Mouse (Mus musculus): ENCODE measurements around the gene Dcaf12. TPM values are rescaled to one million over a fixed set of nuclear protein-coding genes. Genes with fewer than 3 reads are reported as not detected.

The Dcaf12 gene
- 78.2 and 78.3 TPM in 2 replicates for polyA plus RNA-seq (2015; fragmentation: Nextera tagmentation; extraction: Ambion mirVana)

DNA sequence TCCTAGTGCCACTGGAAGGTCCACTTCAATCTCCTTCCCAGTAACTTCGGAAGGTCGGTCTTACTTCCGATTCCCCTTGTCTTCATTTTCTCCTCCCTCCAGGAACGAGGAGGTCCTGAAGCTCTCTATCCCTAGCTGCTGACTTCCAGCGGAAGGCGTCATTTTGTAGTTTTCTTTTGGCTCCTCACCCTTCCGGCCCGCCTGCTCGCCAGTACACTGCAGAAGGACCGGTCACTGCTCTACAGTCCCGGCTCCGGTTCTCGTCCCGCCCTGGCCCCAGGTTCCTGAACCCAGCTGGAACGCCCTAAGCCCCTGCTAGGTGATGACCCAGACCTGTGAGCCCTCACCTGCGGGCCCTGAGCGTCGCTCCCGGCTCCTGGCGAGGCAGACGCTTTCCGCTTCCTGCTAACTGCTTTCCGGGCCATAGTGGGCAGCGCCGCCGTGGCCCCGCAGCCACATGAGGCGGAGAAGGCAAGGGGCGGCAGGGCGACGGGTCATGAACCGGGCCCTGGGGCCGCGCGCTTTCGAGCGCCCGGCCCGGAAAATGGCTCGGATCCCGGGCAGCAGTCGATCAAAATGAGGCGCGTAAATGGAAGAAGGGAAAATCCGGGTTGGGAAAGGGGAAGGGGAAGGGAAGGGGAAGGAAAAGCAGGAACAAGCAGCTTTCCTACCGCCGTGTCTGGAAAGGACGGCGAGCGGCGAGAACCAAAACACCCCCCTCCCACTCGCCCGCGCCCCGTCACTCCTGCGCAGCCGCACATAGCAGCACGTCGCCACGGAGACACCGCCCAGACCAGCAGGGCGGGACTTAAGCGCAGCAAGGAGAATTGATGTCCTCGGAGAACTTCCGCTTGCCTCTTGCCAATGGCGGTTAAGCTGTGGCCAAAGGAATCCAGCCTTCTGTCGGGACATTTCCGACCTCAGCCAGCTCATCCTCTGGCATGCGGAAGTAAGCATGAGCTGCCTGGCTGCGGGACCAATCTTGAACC, at the start of gene Dcaf12:
Gene Dcaf12 (minus strand): TSS at position 749 of the 989 bp plus-strand sequence.
- Histone ChIP-seq H3K4me2 (peak within 1 kb of the TSS; percentile 97), H3K27ac (replicated peaks) (peak within 1 kb of the TSS; percentile 94), H3K27me3 (no peaks in the 10 kb centered on the region), H3K9me3 (no peaks in the 10 kb centered on the region), H3K36me3 (peaks cover 26% of the 10 kb centered on the region), H3K4me3 (peak within 1 kb of the TSS; percentile 85), H3K9ac (peak within 1 kb of the TSS; percentile 95), H3K4me1 (replicated peaks) (peaks cover 36% of the 10 kb centered on the region)
- WGBS = under 1% methylated on average over 70 of the region's 70 CpGs
- ATAC-seq (ENCODE audit: low read depth) = peak; percentile 97

GRCm38 (mm10) chr4:41361059-41361458, 46.4 kb upstream of the Dcaf12 start:
- Histone ChIP-seq H3K27me3 (no peaks in the 10 kb centered on the region), H3K9me3 (no peaks in the 10 kb centered on the region), H3K9ac (no peak overlapping the region), H3K4me2 (no peak overlapping the region), H3K4me1 (replicated peaks) (0 out of 2 replicates have a peak, but pooled peaks cover 10% of the 10 kb centered on the region), H3K27ac (replicated peaks) (no peak overlapping the region), H3K4me3 (no peak overlapping the region), H3K36me3 (peaks cover 11% of the 10 kb centered on the region)
- ATAC-seq (ENCODE audit: low read depth) = no peak
- 89% methylated on average over 3 of the region's 3 CpGs for WGBS

GRCm38 (mm10) chr4:41359358-41359757, 44.7 kb upstream of the Dcaf12 start:
- 93% methylated on average over 7 of the region's 7 CpGs for WGBS
- Histone ChIP-seq H3K9me3 (no peaks in the 10 kb centered on the region), H3K27me3 (no peaks in the 10 kb centered on the region), H3K27ac (replicated peaks) (no peak overlapping the region), H3K4me2 (no peak overlapping the region), H3K9ac (no peak overlapping the region), H3K4me1 (replicated peaks) (0 out of 2 replicates have a peak, but pooled peaks cover 10% of the 10 kb centered on the region), H3K4me3 (no peak overlapping the region), H3K36me3 (peaks cover 19% of the 10 kb centered on the region)
- ATAC-seq (ENCODE audit: low read depth) = no peak

DNA sequence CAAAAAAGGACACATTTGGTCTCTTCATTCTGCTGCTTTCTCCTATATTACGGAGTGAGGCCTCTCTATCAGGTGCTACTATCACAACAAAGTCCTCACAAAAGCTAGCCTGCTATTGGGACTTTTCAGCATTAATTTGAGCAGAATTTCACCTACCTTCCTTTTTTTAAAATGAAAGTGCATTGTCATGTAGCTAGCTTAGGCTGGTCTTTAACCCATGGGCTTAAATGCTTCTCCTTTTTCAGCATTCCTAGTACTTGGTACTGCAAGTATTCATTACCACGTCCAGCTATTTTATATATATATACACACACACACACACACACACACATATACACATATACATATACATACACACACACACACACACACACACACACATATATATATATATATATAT, 44.0 kb upstream of the Dcaf12 start:
- Histone ChIP-seq H3K4me3 (no peak overlapping the region), H3K27ac (replicated peaks) (no peak overlapping the region), H3K9ac (no peak overlapping the region), H3K4me2 (no peak overlapping the region), H3K4me1 (replicated peaks) (0 out of 2 replicates have a peak, but pooled peaks cover 10% of the 10 kb centered on the region), H3K27me3 (no peaks in the 10 kb centered on the region), H3K36me3 (peaks cover 19% of the 10 kb centered on the region), H3K9me3 (no peaks in the 10 kb centered on the region)
- no peak for ATAC-seq (ENCODE audit: low read depth)
- WGBS = 97% methylated on average over 2 of the region's 2 CpGs

GRCm38 (mm10) chr4:41357154-41357553, 42.5 kb upstream of the Dcaf12 start:
- H3K9ac ChIP-seq = no peak overlapping the region
- H3K36me3 ChIP-seq = peaks cover 30% of the 10 kb centered on the region
- H3K27ac ChIP-seq (replicated peaks) = no peak overlapping the region
- WGBS = 60% methylated on average over 2 of the region's 2 CpGs
- ATAC-seq (ENCODE audit: low read depth) = no peak
- H3K4me3 ChIP-seq = no peak overlapping the region
- H3K4me2 ChIP-seq = no peak overlapping the region
- H3K9me3 ChIP-seq = no peaks in the 10 kb centered on the region
- H3K27me3 ChIP-seq = no peaks in the 10 kb centered on the region
- H3K4me1 ChIP-seq (replicated peaks) = 0 out of 2 replicates have a peak, but pooled peaks cover 10% of the 10 kb centered on the region

DNA sequence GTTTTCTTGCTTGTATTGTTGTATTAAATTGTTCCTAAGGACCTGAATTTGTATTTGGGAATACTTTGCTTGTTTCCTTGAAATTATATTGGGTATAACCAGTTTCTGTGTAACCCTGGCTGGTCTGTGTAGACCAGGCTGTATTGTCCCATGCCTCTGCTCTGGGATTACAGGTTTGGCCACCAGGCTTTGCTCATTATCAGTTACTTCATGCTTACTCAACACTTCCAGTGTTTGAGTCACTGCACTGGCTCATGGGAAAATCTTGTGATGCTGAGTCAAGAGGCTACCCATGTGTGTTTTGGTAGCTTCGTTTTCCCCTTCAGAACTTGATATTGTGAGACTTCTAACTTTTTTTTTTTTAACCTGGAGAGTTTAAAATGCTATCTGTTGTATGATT, 38.6 kb upstream of the Dcaf12 start:
- H3K9me3 ChIP-seq = no peaks in the 10 kb centered on the region
- no peak overlapping the region for H3K4me2 ChIP-seq
- no peak overlapping the region for H3K4me3 ChIP-seq
- ATAC-seq (ENCODE audit: low read depth) = no peak
- peaks cover 23% of the 10 kb centered on the region for H3K36me3 ChIP-seq
- H3K4me1 ChIP-seq (replicated peaks) = peaks cover 22% of the 10 kb centered on the region
- no peak overlapping the region for H3K9ac ChIP-seq
- no peak overlapping the region for H3K27ac ChIP-seq (replicated peaks)
- H3K27me3 ChIP-seq = no peaks in the 10 kb centered on the region
- WGBS = 97% methylated on average over 1 of the region's 1 CpGs

GRCm38 (mm10) chr4:41352758-41353157, 38.1 kb upstream of the Dcaf12 start:
- no peak for ATAC-seq (ENCODE audit: low read depth)
- Histone ChIP-seq H3K36me3 (peaks cover 23% of the 10 kb centered on the region), H3K4me3 (no peak overlapping the region), H3K9me3 (no peaks in the 10 kb centered on the region), H3K27ac (replicated peaks) (no peak overlapping the region), H3K4me2 (no peak overlapping the region), H3K4me1 (replicated peaks) (peaks cover 26% of the 10 kb centered on the region), H3K27me3 (no peaks in the 10 kb centered on the region), H3K9ac (no peak overlapping the region)
- WGBS = 97% methylated on average over 4 of the region's 4 CpGs

DNA sequence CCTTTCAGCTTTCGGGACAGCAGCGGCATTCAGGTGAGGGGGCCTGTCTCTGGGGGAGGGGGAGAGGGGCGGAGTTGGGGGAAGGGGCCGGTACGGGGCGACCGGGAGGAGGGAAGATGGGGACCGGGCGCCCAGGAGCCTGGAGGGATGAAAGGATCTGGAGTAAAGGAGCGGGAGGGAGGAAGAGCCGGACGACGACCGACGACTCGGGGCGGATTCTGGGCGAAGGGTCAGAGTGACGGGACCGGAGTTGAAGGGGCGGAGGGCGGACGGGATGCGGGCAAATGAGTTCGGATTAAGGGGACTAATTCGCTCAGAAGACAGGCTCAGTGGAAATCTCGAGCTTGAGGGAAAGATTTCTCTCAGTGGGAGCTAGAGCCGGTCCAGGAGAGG, 34.5 kb upstream of the Dcaf12 start:
- Histone ChIP-seq H3K27ac (replicated peaks) (peak overlapping the region; percentile 97), H3K4me3 (peak overlapping the region; percentile 67), H3K4me1 (replicated peaks) (peaks cover 16% of the 10 kb centered on the region), H3K9me3 (no peaks in the 10 kb centered on the region), H3K9ac (peak overlapping the region; percentile 87), H3K4me2 (peak overlapping the region; percentile 76), H3K27me3 (no peaks in the 10 kb centered on the region), H3K36me3 (peaks cover 14% of the 10 kb centered on the region)
- peak; percentile 86 for ATAC-seq (ENCODE audit: low read depth)
- 1% methylated on average over 28 of the region's 28 CpGs for WGBS

DNA sequence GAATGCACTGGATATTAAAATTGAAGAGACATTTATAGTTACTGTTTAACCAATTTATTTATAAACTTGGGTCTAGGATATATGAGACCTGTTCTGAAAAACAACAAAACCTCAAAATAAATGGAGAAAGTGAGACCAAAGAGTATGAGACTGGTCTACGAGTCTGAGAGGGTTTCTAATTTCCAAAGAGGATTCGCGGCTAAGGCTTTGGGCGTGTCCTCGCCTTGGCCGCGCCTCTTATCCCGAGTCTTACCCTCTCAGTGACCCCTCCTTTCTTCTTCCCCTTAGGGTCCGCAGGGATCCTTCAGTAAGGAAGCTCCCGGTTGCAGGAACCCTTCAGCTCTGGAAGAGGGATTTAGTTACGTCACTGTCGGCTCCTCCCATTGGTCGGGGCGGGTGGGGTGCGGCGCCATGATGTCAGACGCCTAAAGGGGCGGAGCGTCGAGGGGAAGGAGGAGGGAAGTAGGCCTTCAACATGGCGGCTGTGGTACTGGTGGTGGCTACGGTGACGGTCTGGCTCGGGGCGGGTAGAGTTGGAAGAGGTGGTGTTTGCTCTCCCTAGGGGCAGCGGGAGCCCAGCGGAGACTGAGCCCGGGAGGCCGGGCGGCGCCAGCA, 34.0 kb upstream of the Dcaf12 start, which contains the start of gene Ubap1:
Gene Ubap1 (plus strand): TSS at position 413 of the 615 bp plus-strand sequence.
- under 1% methylated on average over 31 of the region's 31 CpGs for WGBS
- peak; percentile 98 for ATAC-seq (ENCODE audit: low read depth)

DNA sequence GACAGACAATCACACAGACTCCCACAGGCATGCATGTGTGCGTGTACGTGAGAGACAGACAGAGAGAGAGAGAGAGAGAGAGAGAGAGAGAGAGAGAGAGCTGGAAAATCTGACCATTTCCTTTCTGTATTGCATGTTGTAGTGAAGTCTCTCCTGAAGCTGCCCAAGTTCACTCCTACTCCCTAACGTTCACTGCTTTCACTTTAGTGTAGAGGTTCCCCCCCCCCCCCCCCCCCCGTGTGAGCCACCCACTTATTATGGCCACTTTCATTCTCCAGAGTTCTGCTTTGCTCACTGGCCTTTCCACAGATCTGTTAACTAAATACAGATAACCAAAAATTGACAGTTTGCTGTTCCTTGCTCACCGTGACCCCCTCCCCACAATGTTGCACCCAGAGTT, 33.1 kb upstream of the Dcaf12 start:
- H3K27ac ChIP-seq (replicated peaks) = no peak overlapping the region; the same call in 1 of the 2 replicates
- 31% methylated on average over 5 of the region's 5 CpGs for WGBS
- H3K4me3 ChIP-seq = peak overlapping the region; percentile 67
- ATAC-seq (ENCODE audit: low read depth) = no peak
- peak overlapping the region; percentile 76 for H3K4me2 ChIP-seq
- no peak overlapping the region for H3K9ac ChIP-seq
- H3K4me1 ChIP-seq (replicated peaks) = peaks cover 16% of the 10 kb centered on the region
- no peaks in the 10 kb centered on the region for H3K27me3 ChIP-seq
- peaks cover 9% of the 10 kb centered on the region for H3K36me3 ChIP-seq
- no peaks in the 10 kb centered on the region for H3K9me3 ChIP-seq

More for the DNA sequence above, 34.0 kb upstream of the Dcaf12 start, which contains the start of gene Ubap1:
- peak within 1 kb of the TSS; percentile 76 for H3K4me2 ChIP-seq
- peaks cover 14% of the 10 kb centered on the region for H3K36me3 ChIP-seq
- H3K27ac ChIP-seq (replicated peaks) = peak within 1 kb of the TSS; percentile 97
- H3K9ac ChIP-seq = peak within 1 kb of the TSS; percentile 87
- H3K9me3 ChIP-seq = no peaks in the 10 kb centered on the region
- H3K4me1 ChIP-seq (replicated peaks) = peaks cover 16% of the 10 kb centered on the region
- peak within 1 kb of the TSS; percentile 67 for H3K4me3 ChIP-seq
- no peaks in the 10 kb centered on the region for H3K27me3 ChIP-seq

DNA sequence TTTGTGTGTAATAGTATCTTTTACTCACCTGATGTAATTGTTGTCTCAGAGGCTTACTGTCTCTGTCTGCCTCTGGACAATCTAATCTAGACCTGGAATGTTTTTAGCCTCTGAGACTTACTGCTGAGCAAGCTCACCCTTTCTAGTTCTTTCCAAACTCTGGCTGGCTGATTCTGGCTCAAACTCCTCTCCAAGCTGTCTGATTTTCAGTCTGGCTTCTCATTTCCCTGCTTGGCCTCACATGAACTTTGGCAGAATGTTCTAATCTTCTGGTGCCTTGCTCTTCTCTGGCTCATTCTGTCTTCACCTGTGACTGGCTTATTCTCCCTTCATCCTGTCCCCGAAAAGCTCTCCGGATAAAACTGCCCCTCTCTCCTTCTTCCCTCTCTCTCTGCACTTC, 31.3 kb upstream of the Dcaf12 start:
- Histone ChIP-seq H3K27ac (replicated peaks) (no peak overlapping the region), H3K4me2 (no peak overlapping the region)
- no peak for ATAC-seq (ENCODE audit: low read depth)

More for the DNA sequence above, 31.3 kb upstream of the Dcaf12 start:
- WGBS = 65% methylated on average over 2 of the region's 2 CpGs
- Histone ChIP-seq H3K9me3 (no peaks in the 10 kb centered on the region), H3K9ac (no peak overlapping the region), H3K27me3 (no peaks in the 10 kb centered on the region), H3K4me3 (no peak overlapping the region), H3K4me1 (replicated peaks) (peaks cover 14% of the 10 kb centered on the region), H3K36me3 (no peaks in the 10 kb centered on the region)
